Mouse (Mus musculus) thymus, postnatal 36 days (tissue): ENCODE data around the gene Zmym5.
"Not testable (repeated sequence)": the region's sequence is repeated elsewhere in the genome, so short reads cannot be mapped to it uniquely, and the experiment has no call there.

Experiments used
- DNase-seq, 2 experiments: peaks; one replicate each; pipeline ENCODE4 v3.0.0; 2022; ENCODE audit warnings: mixed read lengths in 2 of 2

The Zmym5 gene

DNA sequence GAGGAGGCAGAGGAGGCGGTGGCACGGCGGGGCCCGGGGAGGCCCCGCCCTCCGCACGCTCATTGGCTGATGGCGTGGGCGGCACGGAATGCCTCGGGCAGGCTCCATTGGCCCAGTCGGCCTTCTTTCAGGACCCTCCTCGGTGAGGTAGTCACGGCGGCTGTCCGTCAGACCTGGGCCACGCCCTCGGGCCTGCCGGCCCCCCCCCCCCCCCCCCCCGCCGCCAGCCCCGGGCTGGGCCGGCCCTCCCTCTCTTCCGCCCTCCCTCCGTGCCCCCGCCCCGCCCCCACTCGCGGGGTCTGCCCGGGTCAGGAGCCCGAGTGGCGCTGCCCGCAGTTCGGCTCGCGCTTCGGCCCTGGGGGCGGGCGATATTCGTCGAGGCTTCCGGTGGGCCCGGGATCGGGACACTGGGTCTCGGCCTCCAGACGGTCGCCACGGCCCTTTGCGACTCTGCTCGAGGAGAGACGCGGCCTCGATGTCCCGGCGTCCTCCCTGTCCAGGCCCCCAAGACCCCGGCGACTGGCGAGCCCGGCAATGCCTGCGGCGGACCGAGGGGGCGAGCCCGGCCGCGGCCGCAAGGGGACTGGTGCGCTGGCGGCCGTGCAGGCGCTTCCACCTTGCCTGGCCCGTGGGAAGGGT lies at the start of gene Zmym5:
TSS of gene Zmym5 (minus strand) at position 16 of the 639 bp plus-strand sequence.
- DNase-seq: peak; percentile 85 to 93

DNA sequence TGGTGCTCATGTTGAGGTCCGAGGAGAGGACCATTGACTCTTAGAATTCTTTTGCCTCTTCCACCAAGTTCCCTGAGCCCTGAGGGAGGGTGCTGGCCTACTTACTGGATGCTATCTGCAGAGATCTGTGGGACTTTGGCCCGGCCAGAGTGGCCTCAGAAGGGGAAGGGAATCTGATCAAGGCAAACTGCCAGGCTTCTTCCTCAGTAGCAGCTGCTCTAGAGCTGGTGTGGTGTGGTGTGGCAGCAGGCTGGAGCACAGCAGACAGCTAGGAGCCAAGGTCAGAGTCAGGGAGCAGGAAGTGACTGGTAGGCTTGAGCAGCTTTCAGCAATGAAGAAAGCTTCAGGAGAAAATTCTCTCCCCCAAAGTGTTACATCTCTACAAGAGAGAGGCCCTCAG lies 38.2 kb upstream of the Zmym5 start:
- DNase-seq: no peak

DNA sequence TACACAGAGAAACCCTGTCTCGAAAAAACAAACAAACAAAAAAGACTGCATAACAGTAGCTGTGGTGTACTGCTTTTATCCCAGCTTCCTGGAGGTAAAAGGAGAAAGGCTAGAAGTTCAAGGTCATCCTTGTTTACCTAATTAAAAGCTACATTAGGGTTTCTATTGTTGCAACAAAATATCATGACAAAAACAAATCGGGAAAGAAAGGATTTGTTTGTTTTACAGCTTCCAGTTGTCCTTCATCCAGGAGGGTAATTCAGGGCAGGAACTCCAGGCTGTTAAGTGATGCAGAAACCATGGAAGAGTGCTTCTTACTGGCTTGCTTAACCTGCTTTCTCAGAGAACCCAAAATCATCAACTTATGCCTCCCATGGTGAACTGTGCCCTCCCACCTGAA lies 36.8 kb upstream of the Zmym5 start:
- DNase-seq: no peak

DNA sequence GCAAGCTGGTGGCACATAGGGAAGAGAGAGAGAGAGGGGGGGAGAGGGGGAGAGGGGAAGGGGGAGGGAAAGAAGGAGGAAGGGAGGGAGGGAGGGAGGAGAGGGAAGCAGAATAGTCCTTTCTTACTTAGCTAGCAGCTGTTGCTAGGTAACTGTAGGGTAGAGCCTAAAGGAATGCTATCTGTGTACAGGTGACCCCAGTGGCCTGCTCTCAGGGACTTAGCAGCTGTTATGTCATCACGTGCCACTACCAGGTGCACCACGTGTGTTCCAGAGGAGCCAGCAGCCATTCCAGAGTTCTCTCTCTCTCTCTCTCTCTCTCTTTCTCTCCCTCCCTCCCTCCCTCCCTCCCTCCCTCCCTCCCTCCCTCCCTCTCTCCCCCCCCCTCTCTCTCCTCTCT lies 33.0 kb upstream of the Zmym5 start:
- no peak for DNase-seq

DNA sequence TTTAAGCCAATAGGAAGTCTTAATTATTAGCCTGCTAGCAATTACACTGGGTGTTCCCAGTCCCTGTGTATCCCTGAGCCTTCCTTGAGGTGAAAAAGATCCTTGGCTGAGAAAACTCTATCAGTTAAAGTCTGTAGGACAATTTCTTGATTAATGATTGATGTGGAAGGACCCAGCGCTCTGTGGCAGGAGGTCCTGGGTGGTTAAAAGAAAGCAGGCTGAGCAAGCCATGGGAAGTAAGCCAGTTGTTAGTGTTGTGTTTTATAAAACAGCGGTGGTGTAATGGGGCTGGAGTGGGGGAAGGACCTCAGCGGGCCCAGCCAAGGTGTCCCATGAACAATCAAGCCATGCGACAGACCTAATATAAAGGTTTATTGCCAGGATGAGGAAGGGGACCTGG lies 32.5 kb upstream of the Zmym5 start:
- DNase-seq: no peak

DNA sequence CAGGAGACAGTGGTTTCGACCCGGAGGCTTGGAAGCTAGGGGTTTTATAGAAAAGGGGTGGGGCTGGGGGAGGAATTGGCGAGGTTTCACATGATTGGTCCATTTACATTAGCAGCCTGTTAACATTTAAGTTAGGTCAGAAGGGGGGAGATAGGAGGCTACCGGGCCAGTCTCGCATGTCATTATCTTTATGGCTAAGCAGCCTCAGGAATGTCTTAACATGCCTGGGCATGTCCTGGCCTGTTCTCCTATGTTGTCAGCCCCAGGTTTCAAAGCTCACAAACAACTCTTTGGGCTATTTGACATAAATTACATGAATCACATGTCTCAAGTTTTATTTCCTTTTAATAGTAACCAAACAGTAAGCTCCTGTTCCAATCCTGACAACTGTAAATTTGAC lies 23.1 kb upstream of the Zmym5 start:
- DNase-seq: not testable (repeated sequence)

DNA sequence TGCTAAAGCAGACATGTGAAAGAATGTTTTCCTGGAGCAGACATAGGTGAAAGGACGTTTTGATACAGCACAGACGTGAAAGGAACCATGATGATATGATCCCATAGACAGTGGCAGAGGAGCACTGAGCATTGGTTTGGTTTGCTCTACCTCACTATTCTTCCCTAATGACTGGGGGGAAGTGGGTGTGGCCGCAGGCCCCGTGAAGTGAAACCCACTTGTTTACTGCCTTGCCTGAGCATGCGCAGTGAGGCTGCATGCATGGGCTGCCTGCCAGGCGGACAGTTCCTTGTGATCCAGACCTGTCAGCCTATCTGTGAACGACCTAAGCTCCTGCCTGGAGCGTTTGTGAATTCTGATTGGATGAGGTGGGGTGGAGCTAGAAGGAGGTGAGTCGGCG lies 21.7 kb upstream of the Zmym5 start:
- DNase-seq: peak in 1 of 2 experiments; percentile 5

DNA sequence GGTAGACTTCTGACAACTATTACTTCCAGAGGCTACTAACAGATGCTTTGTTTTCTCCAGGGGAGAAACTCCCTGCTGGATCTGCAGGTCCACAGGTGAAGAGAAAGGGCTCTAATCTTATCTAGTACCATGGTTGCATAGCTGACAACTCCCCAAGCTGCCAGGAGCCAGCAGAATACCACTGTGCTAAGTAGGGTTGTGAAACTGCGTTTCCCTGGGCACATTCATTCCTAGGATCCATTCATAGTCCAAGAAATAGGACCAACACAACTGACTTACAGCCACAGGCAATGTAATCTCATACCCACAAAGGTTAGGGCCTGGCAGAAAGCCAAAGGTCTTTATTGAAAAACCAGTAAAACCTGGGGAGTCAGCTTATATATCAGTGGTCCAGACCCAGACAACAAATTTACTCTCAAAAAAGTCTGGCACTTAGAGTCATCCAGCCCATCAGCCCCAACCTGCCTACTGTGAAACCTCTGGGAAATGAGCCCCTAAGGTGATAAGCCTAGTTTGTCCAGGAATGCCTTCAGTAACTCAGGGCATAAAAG lies 21.1 kb upstream of the Zmym5 start:
- no peak for DNase-seq

DNA sequence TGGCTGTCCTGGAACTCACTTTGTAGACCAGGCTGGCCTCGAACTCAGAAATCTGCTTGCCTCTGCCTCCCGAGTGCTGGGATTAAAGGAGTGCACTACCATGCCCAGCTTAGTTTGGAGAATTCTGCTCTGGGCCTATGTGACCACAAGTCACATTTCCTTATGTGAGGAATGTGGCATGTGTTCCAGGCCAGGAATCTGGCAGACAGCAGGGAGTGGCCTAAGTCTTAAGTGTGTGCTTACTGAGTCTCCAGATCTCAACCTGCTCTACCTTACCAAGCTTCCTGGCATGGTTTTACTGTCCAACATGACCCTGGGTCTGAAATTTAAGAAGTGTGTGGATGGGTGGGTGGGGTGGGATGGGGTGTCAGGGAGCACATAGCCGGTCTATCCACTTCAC lies 20.6 kb upstream of the Zmym5 start:
- DNase-seq: no peak

DNA sequence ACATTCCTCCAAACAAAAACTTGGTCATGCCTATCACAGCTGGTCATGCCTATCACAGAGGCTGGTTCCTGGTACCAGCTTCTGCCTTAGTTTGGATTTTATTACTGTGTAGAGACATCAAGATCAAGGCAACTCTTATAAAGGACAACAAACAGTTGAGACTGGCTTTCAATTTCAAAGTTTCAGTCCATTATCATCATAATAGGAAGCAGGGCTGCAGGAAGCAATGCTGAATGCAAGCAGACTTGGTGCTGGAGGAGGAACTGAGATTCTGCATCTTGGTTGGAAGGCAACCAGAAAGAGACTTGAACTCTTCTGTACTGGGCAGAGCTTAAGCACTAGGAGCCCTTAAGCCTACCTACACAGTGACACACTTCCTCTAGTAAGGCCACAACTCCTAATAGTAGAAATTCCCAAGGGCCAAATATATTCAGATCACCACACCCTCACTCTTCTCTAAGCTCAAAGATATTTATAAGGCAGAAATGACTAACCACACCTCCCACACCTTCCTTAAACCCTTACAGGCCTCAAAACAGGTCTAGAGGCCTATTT lies 19.1 kb upstream of the Zmym5 start:
- no peak for DNase-seq

DNA sequence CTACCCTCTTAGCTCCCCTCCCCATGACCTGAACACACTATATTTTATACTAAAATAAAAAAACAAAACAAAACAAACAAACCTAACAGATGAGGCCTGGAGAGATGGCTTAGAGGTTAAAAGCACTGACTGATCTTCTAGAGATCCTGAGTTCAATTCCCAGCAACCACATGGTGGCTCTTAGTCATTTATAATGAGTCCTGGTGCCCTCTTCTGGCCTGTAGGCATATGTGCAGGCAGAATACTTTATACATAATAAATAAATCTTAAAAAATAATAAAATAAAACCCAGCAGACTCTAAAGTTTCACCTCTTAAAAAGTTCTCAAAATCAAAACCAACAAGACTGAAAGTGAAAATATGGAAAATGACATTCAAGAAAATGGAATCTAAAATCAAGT lies 13.0 kb upstream of the Zmym5 start:
- no peak for DNase-seq

DNA sequence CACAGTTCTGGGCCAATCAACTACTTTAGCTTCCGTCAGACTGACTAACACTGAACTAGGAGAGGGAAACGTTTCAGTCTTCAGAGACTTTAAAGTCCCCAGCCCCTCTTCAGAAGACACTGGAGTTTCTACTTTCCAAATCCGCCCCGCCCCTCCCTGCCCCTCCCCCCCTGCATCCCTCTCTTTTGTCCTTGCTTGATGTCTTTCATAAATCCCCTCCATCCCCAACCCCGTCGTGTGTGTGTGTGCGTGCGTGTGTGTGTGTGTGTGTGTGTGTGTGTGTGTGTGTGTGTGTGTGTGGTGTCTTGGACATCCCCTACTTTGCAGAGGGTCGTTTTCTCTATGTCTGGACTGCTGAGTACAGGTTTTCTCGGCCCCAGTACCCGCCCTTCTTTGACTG lies 6.1 kb upstream of the Zmym5 start:
- DNase-seq: no peak

DNA sequence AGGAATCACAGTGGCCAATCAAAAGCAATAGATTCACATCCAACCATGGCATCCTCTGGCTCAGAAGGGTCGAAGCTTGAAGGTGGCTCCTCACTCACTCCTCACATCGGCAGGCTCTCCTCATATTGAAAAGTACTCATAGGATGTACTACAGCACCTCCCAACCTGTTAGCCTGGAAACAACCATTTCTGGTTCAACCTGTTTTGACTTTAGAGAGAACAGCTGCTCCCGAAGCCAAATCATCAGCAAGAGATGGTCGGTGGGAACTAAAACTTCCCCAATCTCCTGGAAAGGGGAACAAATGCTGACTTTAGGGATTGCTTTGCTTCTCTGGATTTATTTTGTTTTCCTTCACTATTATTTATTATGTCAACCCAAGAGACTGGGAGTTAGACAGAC lies 5.6 kb upstream of the Zmym5 start:
- DNase-seq: no peak

DNA sequence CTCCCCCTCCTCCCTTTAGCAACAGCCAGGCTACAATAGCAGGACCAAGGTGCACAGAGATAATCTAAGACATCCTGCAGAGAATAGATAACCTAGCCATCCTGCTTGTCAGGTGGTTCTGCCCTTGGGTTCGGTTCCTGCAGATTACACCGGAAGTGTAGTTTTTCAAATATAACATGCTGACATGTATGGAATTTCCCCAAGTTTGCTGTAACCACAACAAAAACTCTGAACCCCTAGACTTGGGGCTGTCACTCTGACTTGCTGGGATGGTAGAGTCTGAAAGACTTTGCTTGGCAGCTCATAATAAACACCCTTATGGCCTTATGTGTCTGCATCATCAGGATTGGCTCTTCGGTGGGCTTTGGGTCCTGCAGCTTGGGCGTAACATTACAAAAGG lies 5.0 kb upstream of the Zmym5 start:
- DNase-seq: no peak

DNA sequence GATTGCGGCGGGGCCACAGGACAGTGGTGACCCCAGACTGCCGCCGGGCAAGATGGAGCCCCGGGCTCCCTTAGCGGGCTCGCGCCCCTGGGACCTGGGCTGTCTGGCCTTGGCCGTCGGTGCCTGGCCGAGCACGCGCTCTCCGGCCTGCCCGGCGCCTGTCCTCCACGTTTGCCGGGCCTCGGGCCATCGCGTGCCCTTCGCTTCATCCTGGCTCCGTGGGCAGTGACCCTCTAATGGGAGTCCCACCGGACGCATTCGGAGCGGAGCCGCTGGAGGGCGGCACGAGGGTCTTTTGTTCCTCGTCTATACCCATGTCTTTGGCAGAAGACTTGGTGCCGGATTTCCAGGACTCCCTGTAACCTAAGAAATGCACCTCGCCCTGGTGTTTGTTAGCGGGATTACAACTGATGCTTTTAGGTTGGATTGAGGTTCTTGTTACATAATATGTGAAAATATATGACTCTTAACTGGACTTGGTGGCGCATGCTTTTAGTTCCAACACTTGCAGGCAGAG lies 1.1 kb upstream of the Zmym5 start:
- peak; percentile 76 to 81 for DNase-seq

DNA sequence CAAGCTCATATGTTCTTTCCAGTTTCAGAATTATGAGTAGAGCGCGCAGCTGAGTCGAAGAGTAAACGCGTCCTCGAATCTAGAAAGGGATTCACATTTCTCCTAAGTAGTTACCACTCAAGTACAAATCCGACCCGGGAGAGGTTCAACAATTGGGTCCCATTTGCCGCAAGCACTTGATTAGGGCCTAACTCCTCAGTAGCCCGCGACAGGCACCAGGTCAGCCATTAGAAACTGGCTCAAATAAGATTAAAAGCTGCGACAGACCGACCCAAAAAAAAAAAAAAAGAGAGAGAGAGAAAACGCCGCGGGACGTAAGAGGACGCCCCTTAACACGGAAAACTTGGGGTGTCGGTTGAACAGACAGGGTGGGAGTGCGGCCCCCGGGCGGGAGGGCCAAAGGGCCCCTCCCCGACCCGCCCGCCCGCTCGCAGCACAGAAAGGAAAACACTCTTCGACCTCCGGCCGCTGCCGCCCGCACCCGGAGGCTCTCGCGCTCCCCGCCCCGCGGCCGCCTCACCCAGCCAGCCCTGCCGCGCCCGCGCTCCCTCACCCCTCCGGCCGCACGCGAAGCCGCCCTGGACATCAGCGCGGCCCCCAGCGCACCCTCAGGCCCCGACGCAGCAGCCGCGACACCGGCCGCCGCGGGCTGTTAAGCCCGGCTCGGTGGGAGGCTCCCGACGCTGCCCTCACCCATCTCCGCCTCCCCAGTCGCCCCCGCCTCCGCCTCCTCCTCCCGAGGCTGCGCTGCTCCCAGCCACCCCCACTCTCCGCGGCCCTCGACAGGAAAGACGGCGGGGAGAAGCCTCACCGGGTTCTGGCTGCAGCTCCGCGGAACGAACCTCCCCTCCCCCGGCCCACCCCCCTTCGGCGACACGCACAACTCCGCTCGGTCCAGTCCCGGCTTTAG lies 480 bp downstream of the Zmym5 start:
- peak; percentile 57 to 68 for DNase-seq

DNA sequence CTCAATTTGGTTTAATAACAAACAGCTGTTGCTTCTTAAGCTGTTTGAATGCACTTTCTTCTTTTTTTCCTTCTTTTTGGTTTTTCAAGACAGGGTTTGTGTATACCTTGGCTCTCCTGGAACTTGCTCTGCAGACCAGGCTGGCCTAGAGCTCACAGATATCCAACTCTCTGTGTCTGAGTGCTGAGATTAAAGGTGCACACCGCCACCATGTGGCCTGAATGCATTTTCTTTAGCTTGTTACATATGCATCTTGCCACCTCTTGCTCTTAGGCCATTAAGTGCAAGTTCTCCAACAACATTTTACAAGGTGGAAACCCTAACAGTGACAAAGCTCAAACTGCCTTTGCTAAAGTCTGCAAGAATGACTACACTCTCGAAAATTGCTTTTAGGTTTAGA lies 18.3 kb downstream of the Zmym5 start:
- peak; percentile 68 to 72 for DNase-seq

DNA sequence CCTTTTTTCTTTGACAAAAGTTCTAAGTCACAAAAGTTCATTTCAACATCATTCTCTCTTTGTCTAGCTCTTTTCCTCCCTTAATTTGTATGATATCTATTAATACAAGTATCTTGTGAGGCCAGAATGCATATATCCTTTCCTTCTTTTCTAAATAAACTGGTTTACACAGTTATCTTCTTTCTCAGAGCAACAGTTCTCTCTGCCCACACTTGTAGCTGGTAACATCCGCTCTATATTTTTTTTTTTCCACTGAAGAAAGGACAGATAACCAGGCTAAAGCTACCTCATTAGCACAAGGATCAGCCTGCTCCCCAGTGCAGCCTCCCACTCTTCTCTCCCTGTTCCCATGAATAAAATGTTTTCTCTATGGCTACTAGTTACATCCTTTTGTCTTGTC lies 26.9 kb downstream of the Zmym5 start:
- no peak for DNase-seq

DNA sequence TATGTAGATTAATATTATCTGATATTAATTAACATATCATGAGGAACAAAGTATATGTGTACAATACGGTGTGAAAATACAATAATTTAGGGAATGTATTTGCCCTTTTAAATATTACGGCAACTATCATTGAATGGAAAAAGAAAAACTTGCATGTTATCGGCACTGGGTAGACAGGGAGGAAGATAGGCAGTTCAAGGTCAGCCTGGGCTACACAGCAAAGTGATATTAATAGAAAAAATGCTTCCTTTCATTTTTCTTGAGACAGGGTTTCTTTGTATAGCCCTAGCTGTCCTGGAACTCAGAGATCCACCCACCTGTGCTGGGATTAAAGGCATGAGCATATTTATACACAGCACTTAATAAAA lies 32.6 kb downstream of the Zmym5 start:
- DNase-seq: no peak

DNA sequence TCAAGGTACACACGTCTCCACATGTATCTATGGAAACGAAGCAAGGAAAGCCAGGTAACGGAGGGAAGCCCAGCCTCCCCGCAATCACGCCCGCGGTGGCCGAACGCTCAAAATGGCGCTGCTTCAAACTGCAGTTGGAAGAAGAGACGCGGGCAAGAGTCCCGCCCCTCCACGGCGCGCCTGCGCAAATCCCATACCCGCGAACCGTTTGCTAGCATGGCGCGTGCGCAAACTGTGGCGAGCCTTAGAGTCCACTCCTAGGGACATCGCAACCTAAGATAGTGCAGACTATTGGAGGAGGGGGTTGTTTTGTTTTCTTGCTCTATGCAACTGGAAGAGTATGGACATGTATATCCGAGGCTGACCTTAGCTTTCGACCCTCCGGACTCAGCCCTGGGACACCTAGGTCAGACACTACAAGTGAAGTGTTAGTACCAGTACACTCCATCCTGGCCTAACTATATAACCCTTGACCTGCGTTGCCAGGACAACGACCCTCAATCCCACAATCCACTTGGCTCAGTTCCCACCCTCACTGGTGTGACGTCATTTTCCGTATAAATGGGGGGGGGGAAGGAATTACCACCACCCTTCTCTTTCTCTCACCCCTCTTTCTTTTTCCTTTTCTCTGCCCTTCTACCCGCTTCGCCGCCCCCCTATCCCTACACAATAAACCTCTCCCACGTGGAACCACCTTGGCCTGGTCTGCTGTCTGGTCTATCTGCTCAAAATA lies 33.1 kb downstream of the Zmym5 start, which contains the start of gene Pspc1:
TSS of gene Pspc1 (minus strand) at position 117 of the 733 bp plus-strand sequence.
- peak; percentile 94 to 95 for DNase-seq

DNA sequence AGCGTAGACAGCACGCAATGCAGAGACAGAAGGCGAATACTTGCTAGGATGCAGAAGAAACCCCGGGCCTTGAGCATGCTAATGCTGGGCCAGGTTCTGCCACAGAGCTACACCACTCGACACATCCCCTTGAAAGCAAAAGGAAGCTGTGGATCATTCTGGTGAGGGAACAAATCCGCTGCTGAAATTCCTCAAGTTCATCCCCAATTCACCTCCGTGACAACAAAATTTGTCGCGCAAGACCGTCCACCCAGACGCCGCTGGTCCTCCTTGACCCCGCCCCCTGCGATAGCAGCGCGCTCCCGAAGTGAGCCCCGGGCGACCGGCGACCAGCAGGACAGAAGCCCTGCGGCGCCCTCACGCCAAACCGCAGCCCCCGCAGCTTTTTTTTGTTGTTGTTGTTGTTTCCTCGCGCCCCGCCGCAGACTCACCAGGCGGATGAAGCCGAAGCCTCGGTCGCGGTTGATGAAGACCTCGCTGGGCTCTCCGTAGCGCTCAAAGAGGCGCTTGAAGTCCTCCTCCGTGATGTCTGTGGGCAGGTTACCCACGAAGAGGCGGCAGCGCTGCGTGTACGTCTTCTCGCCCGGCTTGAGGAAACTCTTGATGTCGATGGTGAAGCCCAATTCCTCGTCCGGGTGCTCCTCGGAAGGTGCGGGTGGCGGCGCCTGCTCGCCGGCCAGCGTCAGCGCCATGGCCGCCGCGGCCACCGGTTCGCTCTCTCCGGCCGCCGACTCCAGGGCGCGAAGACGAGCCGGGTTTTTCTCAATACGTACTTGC lies 34.0 kb downstream of the Zmym5 start:
- peak; percentile 56 to 61 for DNase-seq
